Comparison of ENCODE assay signal across 9 mouse cellular contexts in the genomic region with DNA sequence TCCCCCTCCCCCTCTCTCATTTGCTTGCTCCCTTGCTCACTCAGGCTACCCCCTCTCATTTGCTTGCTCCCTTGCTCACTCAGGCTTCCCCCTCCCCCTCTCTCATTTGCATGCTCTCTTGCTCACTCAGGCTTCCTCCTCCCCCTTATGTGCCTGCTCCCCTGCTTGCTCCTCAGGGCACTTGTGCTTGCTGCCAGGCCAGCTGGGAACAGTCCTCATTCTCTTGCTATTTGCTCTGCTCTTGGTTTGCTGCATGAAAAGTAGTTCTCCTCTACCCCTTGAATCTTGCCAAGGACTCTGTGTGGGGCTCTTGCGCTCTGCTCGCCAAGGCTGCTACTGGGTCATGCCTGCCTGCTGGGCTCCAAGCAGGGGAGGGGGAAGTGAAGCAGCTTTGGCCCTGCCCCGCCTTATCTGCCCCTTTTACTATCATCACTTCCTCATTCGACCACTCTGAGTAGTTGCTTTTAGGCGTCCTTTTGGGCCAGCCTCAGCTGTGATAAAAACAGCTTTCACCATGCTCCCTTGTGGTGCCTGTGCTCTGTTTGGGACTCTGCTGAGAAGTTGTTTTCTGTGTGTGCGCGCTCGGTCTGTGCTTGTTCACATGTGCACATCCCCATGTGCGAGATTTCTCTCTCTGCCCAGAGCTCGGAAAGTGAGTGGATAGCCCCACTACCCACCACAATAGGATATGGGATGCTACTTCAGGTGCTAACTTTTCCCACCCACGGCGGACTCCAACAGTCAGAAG. TPM values are rescaled to one million over a fixed set of nuclear protein-coding genes. Genes with fewer than 3 reads are reported as not detected.
DNase-seq lines count a peak whose midpoint lies in the region; ATAC-seq and TF ChIP-seq lines count a peak whose summit lies in the region.
"Had no signal": no experiment of that assay in that cellular context is flagged by ENCODE, and none has a peak within 500 bp of the region (broad histone marks: within the 10 kb centered on the region; RNA-seq: fewer than 3 reads in every experiment).

No protein-coding gene starts in this region.

- no peak for TF ChIP-seq EP300 in ES-Bruce4 (IDR thresholded peaks at IDR 0.05; ENCODE audit: insufficient read depth, low read depth, low read length)
- no peak for TF ChIP-seq EP300 in stomach, postnatal 0 days (optimal IDR thresholded peaks at IDR 0.05)

- TF ChIP-seq CTCF in ES-Bruce4 (IDR thresholded peaks at IDR 0.05; ENCODE audit: low read depth, low read length) = no peak
- no peak for TF ChIP-seq CTCF in stomach, postnatal 0 days (IDR thresholded peaks at IDR 0.05; ENCODE audit: low read depth)

- 32% methylated on average over 12 of the region's 12 CpGs for WGBS in hindbrain, embryonic 13.5 days
- WGBS in stomach, postnatal 0 days = 24% methylated on average over 12 of the region's 12 CpGs

- H3K4me2 ChIP-seq in hindbrain, embryonic 13.5 days = peak overlapping the region; percentile 40
- H3K4me2 ChIP-seq in stomach, postnatal 0 days (replicated peaks; ENCODE audit: low read depth) = peak overlapping the region; percentile 29; the same call in 1 of the 2 replicates

- peak overlapping the region; percentile 84 for H3K27ac ChIP-seq in ES-Bruce4 (ENCODE audit: insufficient read depth, low read length)
- H3K27ac ChIP-seq in hindbrain, embryonic 13.5 days = peak overlapping the region; percentile 12; the same call in 1 of the 2 replicates
- H3K27ac ChIP-seq in stomach, postnatal 0 days (replicated peaks) = no peak overlapping the region

- DNase-seq in heart, adult 11 months = peak; percentile 88
- DNase-seq in heart, postnatal 25 days (ENCODE audit: low spot score) = no peak
- DNase-seq in embryo, embryonic 10.5 days (ENCODE audit: low spot score) = peak; percentile 42
- peak; percentile 9 for DNase-seq in lung, postnatal 25 days (ENCODE audit: low spot score)
- DNase-seq in stomach, postnatal 0 days (ENCODE audit: low spot score) = peak; percentile 13
- no peak for DNase-seq in testis, postnatal 10 days (ENCODE audit: low spot score)

- no peaks in the 10 kb centered on the region for H3K36me3 ChIP-seq in ES-Bruce4 (ENCODE audit: control insufficient read depth, insufficient read depth, low read length, poor library complexity, severe bottlenecking)
- H3K36me3 ChIP-seq in hindbrain, embryonic 13.5 days = no peaks in the 10 kb centered on the region
- H3K36me3 ChIP-seq in stomach, postnatal 0 days (ENCODE audit: control insufficient read depth, insufficient read depth, low read length) = no peaks in the 10 kb centered on the region

- H3K4me3 ChIP-seq in ES-Bruce4 (ENCODE audit: low read depth, low read length) = peak overlapping the region; percentile 24
- peak overlapping the region; percentile 2; the same call in 1 of the 2 replicates for H3K4me3 ChIP-seq in hindbrain, embryonic 13.5 days
- H3K4me3 ChIP-seq in stomach, postnatal 0 days (ENCODE audit: low read depth, low read length) = no peak overlapping the region
- H3K4me3 ChIP-seq: myocyte had no signal

- no peaks in the 10 kb centered on the region for H3K27me3 ChIP-seq in ES-Bruce4 (ENCODE audit: control insufficient read depth, insufficient read depth, low read length, poor library complexity, severe bottlenecking)
- H3K27me3 ChIP-seq in hindbrain, embryonic 13.5 days = no peaks in the 10 kb centered on the region
- H3K27me3 ChIP-seq in stomach, postnatal 0 days (ENCODE audit: control insufficient read depth, insufficient read depth, low read length) = no peaks in the 10 kb centered on the region

- intact Hi-C loops in heart, postnatal 25 days (cut with DNase I) = loop anchor here (5.0 kb wide), 1 partner anchor 40 kb away; no protein-coding TSS in a partner anchor

- no peaks in the 10 kb centered on the region for H3K9me3 ChIP-seq in ES-Bruce4 (replicated peaks; ENCODE audit: control insufficient read depth, insufficient read depth, low read length, poor library complexity, severe bottlenecking)
- no peaks in the 10 kb centered on the region for H3K9me3 ChIP-seq in hindbrain, embryonic 13.5 days
- no peaks in the 10 kb centered on the region for H3K9me3 ChIP-seq in stomach, postnatal 0 days (ENCODE audit: control insufficient read depth, low read length)

- no peaks in the 10 kb centered on the region for H3K4me1 ChIP-seq in ES-Bruce4 (ENCODE audit: control insufficient read depth, insufficient read depth, low read length)
- no peaks in the 10 kb centered on the region; the same call in 1 of the 2 replicates for H3K4me1 ChIP-seq in hindbrain, embryonic 13.5 days (replicated peaks)
- no peaks in the 10 kb centered on the region for H3K4me1 ChIP-seq in stomach, postnatal 0 days (replicated peaks; ENCODE audit: control insufficient read depth, insufficient read depth)

- peak; percentile 83 for ATAC-seq in hindbrain, embryonic 13.5 days (ENCODE audit: low FRiP score)
- ATAC-seq in stomach, postnatal 0 days (ENCODE audit: low FRiP score, low TSS enrichment) = no peak

- peak overlapping the region; percentile 39; the same call in 1 of the 2 replicates for H3K9ac ChIP-seq in ES-Bruce4 (ENCODE audit: low read depth, poor library complexity, severe bottlenecking)
- H3K9ac ChIP-seq in hindbrain, embryonic 13.5 days = no peak overlapping the region
- no peak overlapping the region for H3K9ac ChIP-seq in stomach, postnatal 0 days (ENCODE audit: low read length)

- TF ChIP-seq POLR2A in ES-Bruce4 (IDR thresholded peaks at IDR 0.05; ENCODE audit: insufficient read depth, low read length) = peak; percentile 7

RNA-seq across cellular contexts. Expression of a gene that starts 13.2 kb away (rescaled TPM):
- under 1 TPM in 1 of 2 experiments, not detected in 1; 0.18 TPM for total RNA-seq in heart, postnatal 25 days (2021)
- 1.8 and 2.1 TPM in 2 replicates for polyA plus RNA-seq in ES-Bruce4 (2011; ENCODE audit: insufficient read depth, insufficient read length, low read depth, missing spikeins)
- 4.2 and 4.9 TPM in 2 replicates for polyA plus RNA-seq in hindbrain, embryonic 13.5 days (2015; fragmentation: Nextera tagmentation; extraction: Ambion mirVana)
- 0.35 and 0.58 TPM in 2 replicates for polyA plus RNA-seq in stomach, postnatal 0 days (2015; fragmentation: Nextera tagmentation; extraction: Ambion mirVana)
- polyA plus RNA-seq: myocyte had no signal

Comparison
In these comparisons a context has a peak if more than half of its experiments do, and no peak if none do; other contexts are left out.
1. DNase-seq: peak in heart, adult 11 months (single experiment), embryo, embryonic 10.5 days (single experiment), lung, postnatal 25 days (single experiment) and stomach, postnatal 0 days (single experiment); none in heart, postnatal 25 days (single experiment) and testis, postnatal 10 days (single experiment).